Mouse (Mus musculus): Measurements from ENCODE around the gene Cmtm3. TPM values are rescaled to one million over a fixed set of nuclear protein-coding genes. Genes with fewer than 3 reads are reported as not detected.
"Not testable (repeated sequence)": the region's sequence is repeated elsewhere in the genome, so short reads cannot be mapped to it uniquely, and the experiment has no call there.

Cmtm3 gene
- polyA plus RNA-seq, 1 experiment from 2014 or later: 84.6 TPM

DNA sequence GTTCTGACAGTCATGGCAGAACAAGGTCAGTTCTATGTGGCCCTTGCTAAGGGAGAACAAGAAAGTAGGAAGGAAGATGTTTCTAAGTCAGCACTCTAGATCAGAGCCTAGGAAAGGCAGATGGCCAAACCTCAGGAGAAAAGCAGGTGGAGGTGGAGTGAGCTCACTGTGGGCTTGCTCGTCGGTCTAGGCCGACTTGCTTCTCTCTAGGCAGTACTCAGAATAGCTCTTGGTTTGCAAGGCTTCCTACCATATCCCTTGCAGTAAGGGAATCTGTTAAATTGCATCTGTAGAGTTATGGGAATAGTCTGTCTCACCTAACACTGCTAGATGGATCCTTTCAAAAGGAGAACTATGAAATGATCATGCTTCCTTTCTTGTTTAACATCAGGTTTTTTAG is 27.2 kb upstream of the Cmtm3 start:
- H3K36me3 ChIP-seq (ENCODE audit: control insufficient read depth, insufficient read depth, low read length); H3K27me3 ChIP-seq (ENCODE audit: control insufficient read depth, insufficient read depth, low read length); H3K9ac ChIP-seq (ENCODE audit: low read length); H3K27ac ChIP-seq (ENCODE audit: low read depth, low read length); H3K4me2 ChIP-seq (ENCODE audit: low read depth); ATAC-seq (ENCODE audit: insufficient read depth, low FRiP score, low TSS enrichment); H3K4me1 ChIP-seq (ENCODE audit: control insufficient read depth, insufficient read depth, low read length); DNase-seq (ENCODE audit: low spot score); H3K9me3 ChIP-seq (ENCODE audit: control insufficient read depth, low read length); H3K4me3 ChIP-seq (ENCODE audit: low read depth, low read length): not testable (repeated sequence)
- 88% methylated on average over 3 of the region's 3 CpGs for whole genome bisulfite sequencing

DNA sequence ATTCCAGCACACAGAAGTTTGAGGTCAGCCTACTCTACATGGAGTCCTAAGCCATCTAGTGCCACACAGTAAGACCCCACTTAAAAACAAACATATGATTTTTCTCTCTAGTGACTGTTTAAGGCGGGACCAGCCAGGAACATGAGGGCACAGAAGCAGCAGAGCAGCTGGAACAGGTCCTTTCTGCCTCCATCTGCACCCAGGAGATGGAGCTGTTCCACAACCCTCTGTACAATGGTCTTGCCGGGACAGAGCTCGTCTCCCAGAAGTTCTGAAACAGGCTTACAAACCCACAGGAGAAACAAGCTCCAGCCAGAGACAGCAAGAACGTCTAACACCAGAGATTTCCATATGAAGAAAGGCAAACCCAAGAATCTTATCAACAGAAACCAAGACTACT is 25.9 kb upstream of the Cmtm3 start:
- H3K4me3 ChIP-seq (ENCODE audit: low read depth, low read length): no peak overlapping the region
- DNase-seq (ENCODE audit: low spot score) (no peak), ATAC-seq (ENCODE audit: insufficient read depth, low FRiP score, low TSS enrichment) (no peak)
- H3K36me3 ChIP-seq (ENCODE audit: control insufficient read depth, insufficient read depth, low read length): no peaks in the 10 kb centered on the region
- H3K4me1 ChIP-seq (ENCODE audit: control insufficient read depth, insufficient read depth, low read length): no peaks in the 10 kb centered on the region
- H3K9ac ChIP-seq (ENCODE audit: low read length): no peak overlapping the region
- H3K27ac ChIP-seq (ENCODE audit: low read depth, low read length): no peak overlapping the region
- WGBS: 76% methylated on average over 4 of the region's 4 CpGs
- no peak overlapping the region for H3K4me2 ChIP-seq (ENCODE audit: low read depth)
- no peaks in the 10 kb centered on the region for H3K9me3 ChIP-seq (ENCODE audit: control insufficient read depth, low read length)
- no peaks in the 10 kb centered on the region for H3K27me3 ChIP-seq (ENCODE audit: control insufficient read depth, insufficient read depth, low read length)

DNA sequence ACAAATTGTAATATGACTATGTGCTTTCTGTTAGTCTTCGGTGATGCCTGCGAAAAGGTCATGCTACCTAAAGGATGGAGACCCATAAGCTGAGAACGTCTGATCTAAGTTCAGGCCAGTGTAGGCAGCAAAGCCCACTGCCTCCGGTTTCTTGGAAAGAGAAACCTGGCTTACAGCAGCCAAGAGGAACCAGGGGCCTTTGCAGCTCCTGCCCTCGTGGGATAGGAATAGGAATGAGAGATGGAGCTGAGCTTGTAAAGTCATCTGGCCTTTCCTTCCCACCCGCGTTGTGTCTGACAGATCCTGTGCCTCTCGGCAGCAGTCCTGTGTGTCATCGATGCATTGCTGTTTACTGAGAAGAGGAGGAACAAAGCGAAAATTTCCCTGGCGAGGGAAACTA is 17.9 kb upstream of the Cmtm3 start, which contains the start of gene Gm11020:
TSS of gene Gm11020 (plus strand) at position 301 of the 400 bp plus-strand sequence.
- H3K36me3 ChIP-seq (ENCODE audit: control insufficient read depth, insufficient read depth, low read length); H3K4me1 ChIP-seq (ENCODE audit: control insufficient read depth, insufficient read depth, low read length); H3K27me3 ChIP-seq (ENCODE audit: control insufficient read depth, insufficient read depth, low read length); ATAC-seq (ENCODE audit: insufficient read depth, low FRiP score, low TSS enrichment); H3K27ac ChIP-seq (ENCODE audit: low read depth, low read length); H3K4me3 ChIP-seq (ENCODE audit: low read depth, low read length); H3K9me3 ChIP-seq (ENCODE audit: control insufficient read depth, low read length); DNase-seq (ENCODE audit: low spot score); H3K4me2 ChIP-seq (ENCODE audit: low read depth); H3K9ac ChIP-seq (ENCODE audit: low read length): not testable (repeated sequence)
- 85% methylated on average over 7 of the region's 11 CpGs for WGBS

DNA sequence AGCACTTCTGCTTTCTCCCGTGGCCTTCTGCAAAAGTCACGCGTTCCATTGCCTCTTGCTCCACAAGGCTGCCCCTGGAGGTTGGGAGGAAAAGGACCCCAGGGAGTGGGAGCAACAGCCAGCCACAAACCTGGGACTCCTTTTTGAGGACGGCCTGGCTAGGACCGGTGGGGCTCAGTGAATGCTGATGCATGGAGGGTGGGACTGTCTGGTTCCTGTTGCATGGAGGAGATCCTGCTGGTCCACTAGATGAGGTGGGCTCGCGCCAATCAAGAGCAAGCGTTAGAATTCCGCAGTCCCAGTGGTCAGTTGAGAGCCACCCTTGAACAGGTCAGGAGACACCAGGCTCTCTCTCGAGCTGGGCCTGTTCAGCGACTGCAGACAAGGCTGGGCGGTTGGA is 17.3 kb upstream of the Cmtm3 start, which contains the start of gene Cmtm2b:
TSS of gene Cmtm2b (plus strand) at position 301 of the 400 bp plus-strand sequence.
- H3K4me2 ChIP-seq (ENCODE audit: low read depth); H3K9ac ChIP-seq (ENCODE audit: low read length); H3K4me3 ChIP-seq (ENCODE audit: low read depth, low read length); H3K27ac ChIP-seq (ENCODE audit: low read depth, low read length); DNase-seq (ENCODE audit: low spot score); H3K27me3 ChIP-seq (ENCODE audit: control insufficient read depth, insufficient read depth, low read length); H3K9me3 ChIP-seq (ENCODE audit: control insufficient read depth, low read length); H3K4me1 ChIP-seq (ENCODE audit: control insufficient read depth, insufficient read depth, low read length); ATAC-seq (ENCODE audit: insufficient read depth, low FRiP score, low TSS enrichment); H3K36me3 ChIP-seq (ENCODE audit: control insufficient read depth, insufficient read depth, low read length): not testable (repeated sequence)
- WGBS: 94% methylated on average over 12 of the region's 12 CpGs

DNA sequence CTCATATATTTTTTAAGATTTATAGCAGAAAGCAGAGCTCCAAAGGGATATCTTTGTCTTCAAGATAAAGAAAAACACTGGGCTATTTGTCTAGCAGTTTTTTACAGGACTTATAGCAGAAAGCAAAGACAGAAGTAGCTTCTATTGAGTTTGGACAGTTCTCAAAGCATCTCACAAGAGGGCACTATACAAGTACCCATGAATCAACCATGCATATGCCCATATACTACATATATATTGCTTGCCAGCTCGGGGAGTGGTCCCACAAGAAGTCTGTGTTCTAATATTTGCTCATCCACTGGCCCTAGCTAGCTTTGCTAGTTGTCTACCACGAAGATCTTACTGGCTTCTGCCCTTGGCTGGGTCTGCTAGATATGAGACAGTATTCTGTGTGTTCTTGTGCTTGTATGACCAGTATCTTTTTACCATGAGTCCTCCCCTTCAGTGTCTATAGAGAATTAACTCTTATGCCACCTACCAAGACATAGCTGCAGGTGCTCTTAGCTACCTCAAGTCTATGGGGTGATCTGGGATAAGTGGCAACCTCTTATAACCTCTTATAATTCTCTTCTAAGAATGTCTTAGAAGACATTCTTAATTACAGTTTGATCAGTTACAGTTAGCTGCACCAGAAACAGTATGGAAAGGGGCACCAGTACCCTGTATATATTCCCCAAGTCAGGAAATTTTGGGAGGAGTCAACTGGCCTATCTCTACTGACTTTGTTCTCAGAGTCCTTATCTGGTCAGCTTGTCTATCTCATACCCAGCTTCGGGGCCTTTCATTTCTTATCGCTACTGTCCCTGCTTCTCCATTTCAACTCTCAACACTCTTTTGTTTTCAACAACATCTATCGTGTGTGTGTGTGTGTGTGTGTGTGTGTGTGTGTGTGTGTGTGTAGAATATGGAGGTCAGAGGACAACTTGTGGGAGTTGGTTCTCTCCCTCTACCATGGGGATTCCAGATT is 6.3 kb upstream of the Cmtm3 start:
- Histone ChIP-seq H3K4me2 (ENCODE audit: low read depth) (no peak overlapping the region), H3K9me3 (ENCODE audit: control insufficient read depth, low read length) (no peaks in the 10 kb centered on the region), H3K27me3 (ENCODE audit: control insufficient read depth, insufficient read depth, low read length) (no peaks in the 10 kb centered on the region), H3K36me3 (ENCODE audit: control insufficient read depth, insufficient read depth, low read length) (no peaks in the 10 kb centered on the region), H3K27ac (ENCODE audit: low read depth, low read length) (no peak overlapping the region), H3K9ac (ENCODE audit: low read length) (no peak overlapping the region), H3K4me1 (ENCODE audit: control insufficient read depth, insufficient read depth, low read length) (no peaks in the 10 kb centered on the region), H3K4me3 (ENCODE audit: low read depth, low read length) (no peak overlapping the region)
- 81% methylated on average over 5 of the region's 5 CpGs for WGBS
- ATAC-seq (ENCODE audit: insufficient read depth, low FRiP score, low TSS enrichment) (no peak), DNase-seq (ENCODE audit: low spot score) (no peak)

DNA sequence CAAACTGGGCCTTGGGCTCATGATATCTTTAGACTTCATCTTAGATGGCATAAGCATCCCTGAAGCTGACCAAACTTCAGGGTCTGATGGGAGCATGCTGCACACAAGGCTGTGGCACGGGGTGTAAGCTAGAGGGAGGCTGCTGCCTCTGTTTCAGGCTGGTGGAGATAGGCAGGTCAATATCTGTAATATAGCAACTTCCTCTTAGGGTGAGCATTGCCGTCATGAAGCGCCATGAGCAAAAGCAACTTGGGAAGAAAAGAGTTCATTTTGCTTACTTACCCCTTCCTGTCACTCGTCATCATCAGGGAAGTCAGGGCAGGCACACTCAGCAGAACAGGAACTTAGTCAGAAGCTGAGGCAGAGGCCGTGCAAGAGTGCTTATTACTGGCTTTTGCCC is 5.4 kb upstream of the Cmtm3 start:
- WGBS: 77% methylated on average over 5 of the region's 5 CpGs
- no peak for ATAC-seq (ENCODE audit: insufficient read depth, low FRiP score, low TSS enrichment)

DNA sequence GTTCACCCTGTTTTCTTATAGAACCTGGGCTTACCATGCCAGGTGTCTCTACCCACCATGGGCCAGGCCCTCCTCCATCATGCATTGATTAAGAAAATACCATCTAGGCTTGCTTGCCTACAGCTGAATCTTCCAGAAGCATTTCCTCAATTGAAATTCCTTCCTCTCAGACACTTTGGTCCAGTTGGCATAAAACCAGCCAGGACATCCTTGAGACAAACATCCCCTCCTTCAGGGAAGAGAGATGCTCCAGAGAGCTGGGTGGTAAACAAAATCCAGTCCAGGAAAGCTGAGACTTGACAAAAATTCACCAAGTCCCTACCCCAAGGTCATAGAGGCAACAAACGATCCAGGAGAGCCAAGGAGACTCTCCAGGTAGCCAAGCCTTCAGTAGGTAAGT is 5.0 kb upstream of the Cmtm3 start:
- H3K4me1 ChIP-seq (ENCODE audit: control insufficient read depth, insufficient read depth, low read length): no peaks in the 10 kb centered on the region
- no peak overlapping the region for H3K9ac ChIP-seq (ENCODE audit: low read length)
- H3K36me3 ChIP-seq (ENCODE audit: control insufficient read depth, insufficient read depth, low read length): no peaks in the 10 kb centered on the region
- no peak overlapping the region for H3K4me3 ChIP-seq (ENCODE audit: low read depth, low read length)
- H3K27ac ChIP-seq (ENCODE audit: low read depth, low read length): no peak overlapping the region
- WGBS: 86% methylated on average over 1 of the region's 1 CpGs
- ATAC-seq (ENCODE audit: insufficient read depth, low FRiP score, low TSS enrichment) (no peak), DNase-seq (ENCODE audit: low spot score) (no peak)
- H3K27me3 ChIP-seq (ENCODE audit: control insufficient read depth, insufficient read depth, low read length): no peaks in the 10 kb centered on the region
- H3K4me2 ChIP-seq (ENCODE audit: low read depth): no peak overlapping the region
- H3K9me3 ChIP-seq (ENCODE audit: control insufficient read depth, low read length): no peaks in the 10 kb centered on the region

More for the DNA sequence above, 5.4 kb upstream of the Cmtm3 start:
- no peak overlapping the region for H3K9ac ChIP-seq (ENCODE audit: low read length)
- H3K4me1 ChIP-seq (ENCODE audit: control insufficient read depth, insufficient read depth, low read length): no peaks in the 10 kb centered on the region
- no peak overlapping the region for H3K4me2 ChIP-seq (ENCODE audit: low read depth)
- no peak for DNase-seq (ENCODE audit: low spot score)
- H3K4me3 ChIP-seq (ENCODE audit: low read depth, low read length): no peak overlapping the region
- no peaks in the 10 kb centered on the region for H3K9me3 ChIP-seq (ENCODE audit: control insufficient read depth, low read length)
- no peak overlapping the region for H3K27ac ChIP-seq (ENCODE audit: low read depth, low read length)
- no peaks in the 10 kb centered on the region for H3K27me3 ChIP-seq (ENCODE audit: control insufficient read depth, insufficient read depth, low read length)
- H3K36me3 ChIP-seq (ENCODE audit: control insufficient read depth, insufficient read depth, low read length): no peaks in the 10 kb centered on the region

DNA sequence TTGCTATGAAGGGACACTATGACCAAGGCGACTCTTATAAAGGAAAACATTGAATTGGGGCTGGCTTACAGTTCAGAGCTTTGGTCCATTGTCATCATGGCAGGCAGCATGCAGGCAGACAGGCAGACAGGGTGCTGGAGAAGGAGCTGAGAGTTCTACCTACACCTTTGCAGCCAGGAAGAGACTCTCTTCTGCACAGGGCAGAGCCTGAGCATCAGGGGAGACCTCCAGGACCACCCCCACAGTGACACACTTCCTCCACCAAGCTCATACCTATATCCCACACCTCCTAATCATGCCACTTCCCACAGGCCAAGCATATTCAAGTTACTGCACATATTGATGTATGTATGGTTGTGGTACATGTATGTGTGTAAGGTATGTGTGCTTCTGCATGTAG is 2.4 kb upstream of the Cmtm3 start:
- H3K4me1 ChIP-seq (ENCODE audit: control insufficient read depth, insufficient read depth, low read length): peaks cover 3% of the 10 kb centered on the region; the same call in 1 of the 2 replicates
- H3K36me3 ChIP-seq (ENCODE audit: control insufficient read depth, insufficient read depth, low read length): no peaks in the 10 kb centered on the region
- H3K9me3 ChIP-seq (ENCODE audit: control insufficient read depth, low read length): no peaks in the 10 kb centered on the region
- H3K27me3 ChIP-seq (ENCODE audit: control insufficient read depth, insufficient read depth, low read length): no peaks in the 10 kb centered on the region
- WGBS: 82% methylated on average over 1 of the region's 1 CpGs
- DNase-seq (ENCODE audit: low spot score) (no peak), ATAC-seq (ENCODE audit: insufficient read depth, low FRiP score, low TSS enrichment) (no peak)
- H3K27ac ChIP-seq (ENCODE audit: low read depth, low read length): no peak overlapping the region
- H3K4me3 ChIP-seq (ENCODE audit: low read depth, low read length): no peak overlapping the region
- no peak overlapping the region for H3K4me2 ChIP-seq (ENCODE audit: low read depth)
- H3K9ac ChIP-seq (ENCODE audit: low read length): no peak overlapping the region

DNA sequence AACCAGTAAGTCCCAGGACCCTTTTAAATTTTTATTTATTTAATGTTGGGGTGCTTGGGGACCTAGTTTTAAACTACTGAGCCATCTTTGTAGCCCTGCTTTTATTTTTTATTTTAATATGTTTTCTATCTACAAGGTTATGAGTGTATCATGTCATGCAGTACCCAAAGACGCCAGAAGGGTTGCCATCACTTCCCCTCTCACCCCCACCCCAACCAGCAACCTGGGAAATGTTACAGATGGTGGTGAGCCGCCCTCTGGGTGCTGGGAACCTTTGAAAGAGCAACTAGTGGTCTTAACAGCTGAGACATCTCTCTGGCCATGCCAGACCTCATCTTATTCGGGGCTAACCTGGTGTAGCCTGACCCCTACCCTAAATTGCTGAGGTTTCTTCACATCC is 1.3 kb upstream of the Cmtm3 start:
- Histone ChIP-seq H3K9me3 (ENCODE audit: control insufficient read depth, low read length) (no peaks in the 10 kb centered on the region), H3K27me3 (ENCODE audit: control insufficient read depth, insufficient read depth, low read length) (no peaks in the 10 kb centered on the region), H3K9ac (ENCODE audit: low read length) (no peak overlapping the region), H3K27ac (ENCODE audit: low read depth, low read length) (no peak overlapping the region), H3K4me2 (ENCODE audit: low read depth) (no peak overlapping the region), H3K4me3 (ENCODE audit: low read depth, low read length) (no peak overlapping the region), H3K4me1 (ENCODE audit: control insufficient read depth, insufficient read depth, low read length) (peaks cover 3% of the 10 kb centered on the region; the same call in 1 of the 2 replicates), H3K36me3 (ENCODE audit: control insufficient read depth, insufficient read depth, low read length) (no peaks in the 10 kb centered on the region)
- 44% methylated on average over 3 of the region's 3 CpGs for WGBS
- DNase-seq (ENCODE audit: low spot score): no peak
- no peak for ATAC-seq (ENCODE audit: insufficient read depth, low FRiP score, low TSS enrichment)
